Mouse (Mus musculus) adipocyte (in vitro differentiated cells): Measurements from ENCODE around the gene Edem3.
"Not testable (repeated sequence)": the region's sequence is repeated elsewhere in the genome, so short reads cannot be mapped to it uniquely, and the experiment has no call there.

Experiments used
- DNase-seq: peaks from one replicate; pipeline ENCODE4 v3.0.0-alpha.2; 2016; ENCODE audit warnings: low spot score

The Edem3 gene

GRCm38 (mm10) chr1:151749894-151750293 is 5.3 kb upstream of the Edem3 start:
- DNase-seq: not testable (repeated sequence)

GRCm38 (mm10) chr1:151752946-151753345 is 2.2 kb upstream of the Edem3 start:
- DNase-seq: no peak

DNA sequence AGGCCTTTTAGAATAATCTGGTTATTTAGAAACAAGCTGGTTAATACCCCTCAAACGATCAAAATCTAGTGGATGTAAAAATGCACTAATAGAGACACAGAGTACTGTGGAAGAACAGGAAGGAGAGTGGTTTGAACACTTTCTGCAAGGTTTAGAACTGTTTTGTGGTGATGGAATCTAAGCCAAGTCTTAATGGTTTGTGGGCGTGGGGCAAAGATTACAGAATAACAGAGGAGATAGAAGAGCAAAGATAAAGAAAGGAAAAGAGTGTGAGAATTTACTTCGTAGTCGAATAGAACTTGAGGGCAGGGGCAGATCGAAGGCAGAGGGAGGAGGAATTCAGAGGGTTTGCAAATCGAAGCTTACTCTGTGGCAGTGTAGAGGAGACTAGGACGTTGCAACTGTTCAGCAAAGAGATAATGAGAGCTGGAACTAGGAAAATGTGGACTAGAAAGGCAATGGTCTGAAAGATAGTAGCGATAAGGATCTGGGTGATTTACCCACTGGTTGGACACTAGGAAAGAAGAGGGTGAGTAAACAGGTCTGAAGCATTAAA is 1.7 kb upstream of the Edem3 start:
- no peak for DNase-seq

- peak; percentile 19 for DNase-seq
Measured at GRCm38 (mm10) chr1:151754028-151754489, 1.1 kb upstream of the Edem3 start.

DNA sequence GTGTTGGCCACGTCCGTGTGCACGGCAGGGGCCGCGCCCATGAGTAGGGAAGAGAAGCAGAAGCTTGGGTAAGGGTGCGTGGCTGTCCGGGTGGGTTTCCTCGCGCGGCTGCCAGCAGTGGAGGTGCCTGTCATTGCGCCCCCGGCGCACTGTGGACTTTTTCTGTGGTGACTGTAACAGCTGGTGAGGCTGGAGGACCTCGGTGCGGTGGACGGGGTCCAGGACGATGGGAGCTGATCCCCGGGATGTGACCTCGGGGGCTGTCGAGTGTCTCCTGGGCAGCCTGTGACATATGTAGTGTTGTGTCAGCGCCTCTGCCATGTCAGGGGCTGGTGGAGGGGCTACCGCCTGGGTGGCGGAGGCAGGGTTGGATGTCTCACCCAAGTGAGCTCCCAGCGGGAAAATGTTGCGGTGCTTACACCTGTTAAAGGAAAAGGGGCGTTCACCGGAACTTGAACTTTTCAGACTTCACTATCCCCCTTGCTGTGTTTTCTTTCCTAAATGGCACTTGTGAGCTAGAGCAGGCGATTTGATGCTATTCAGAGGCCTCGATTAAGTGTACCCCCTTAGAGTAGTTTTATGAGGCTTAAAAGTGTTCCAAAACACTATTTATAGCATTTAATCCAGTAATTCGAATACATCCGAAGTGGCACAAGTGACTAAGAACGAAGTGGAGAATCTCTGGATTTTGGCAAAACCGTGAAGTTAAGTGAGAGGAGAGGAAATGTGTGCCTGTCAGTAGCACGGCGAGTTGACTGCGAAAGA is 671 bp downstream of the Edem3 start:
- DNase-seq: no peak

- DNase-seq: no peak
Measured at GRCm38 (mm10) chr1:151756425-151756728, 1.2 kb downstream of the Edem3 start.

- no peak for DNase-seq
Measured at GRCm38 (mm10) chr1:151758301-151758700, 3.1 kb downstream of the Edem3 start.

DNA sequence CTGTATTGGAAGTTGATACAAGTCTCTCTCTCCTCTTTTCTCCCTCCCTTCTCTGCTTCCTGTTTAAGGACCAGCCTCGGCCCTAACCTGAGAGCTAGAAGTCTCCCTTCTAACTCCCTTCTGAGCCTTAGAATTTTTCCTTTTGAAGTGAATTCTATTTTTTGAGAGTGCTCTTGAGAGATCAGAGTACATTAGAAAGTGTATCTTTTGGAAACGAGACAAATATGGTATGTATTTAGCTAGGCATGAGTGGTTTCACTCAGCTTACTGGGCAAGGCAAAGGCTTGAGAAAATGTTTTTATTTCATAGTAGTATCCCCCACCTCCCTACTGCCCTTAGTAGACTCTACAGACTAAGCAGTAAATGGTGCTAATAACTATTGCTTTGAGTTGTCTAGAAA is 3.8 kb downstream of the Edem3 start:
- DNase-seq: no peak

GRCm38 (mm10) chr1:151764236-151764635 is 9.1 kb downstream of the Edem3 start:
- DNase-seq: no peak

DNA sequence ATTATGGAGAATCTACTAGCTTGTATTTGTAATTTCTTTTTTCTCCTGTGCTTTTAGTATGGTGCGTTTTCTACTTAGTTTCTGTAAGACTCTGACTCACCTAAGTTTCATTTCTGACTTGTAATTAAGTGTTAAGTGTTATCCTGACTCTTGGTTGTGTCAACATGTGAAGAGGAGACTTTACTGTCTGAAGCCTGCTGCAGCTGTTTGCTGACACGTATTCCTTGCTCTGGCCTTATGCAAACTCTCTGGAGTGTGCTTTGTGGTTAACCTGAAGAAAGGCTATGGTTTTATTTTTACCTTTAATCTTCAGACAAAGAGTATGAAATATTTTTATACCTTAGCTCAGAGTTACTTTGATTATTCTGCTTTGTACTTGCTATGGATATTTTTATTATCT is 11.0 kb downstream of the Edem3 start:
- DNase-seq: no peak

- DNase-seq: peak; percentile 27
Measured at GRCm38 (mm10) chr1:151766976-151767654, 11.9 kb downstream of the Edem3 start.

DNA sequence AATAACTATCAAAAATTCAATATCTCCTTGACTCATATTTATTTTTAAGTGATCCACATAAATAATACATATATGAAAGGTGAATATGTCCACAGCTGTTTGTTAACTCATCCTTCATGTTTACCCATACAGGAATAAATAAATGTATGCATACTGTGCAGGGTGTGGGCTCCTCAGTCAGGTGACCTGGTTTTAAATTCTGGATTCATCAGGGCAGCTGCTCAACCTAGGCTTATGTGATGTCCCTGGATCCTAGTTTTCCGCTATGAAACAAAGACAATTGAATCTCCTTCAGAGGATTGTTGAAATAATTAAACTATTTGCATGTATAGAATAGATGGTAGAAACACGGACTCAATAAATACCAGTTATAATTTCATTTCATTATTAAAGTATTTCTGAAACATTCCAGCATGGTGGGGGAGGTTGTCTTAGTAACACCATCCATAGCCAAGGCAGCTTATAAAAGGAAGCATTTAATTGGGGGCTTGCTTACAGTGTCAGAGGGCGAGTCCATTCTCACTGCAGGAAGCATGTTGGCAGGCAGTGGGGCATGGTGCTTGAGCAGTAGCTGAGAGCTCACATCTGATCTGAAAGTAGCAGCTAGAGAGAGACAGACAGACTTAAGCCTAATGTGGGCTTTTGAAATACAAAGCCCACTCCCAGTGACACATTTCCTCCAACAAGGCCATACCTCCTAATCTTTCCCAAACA is 14.2 kb downstream of the Edem3 start:
- DNase-seq: no peak

DNA sequence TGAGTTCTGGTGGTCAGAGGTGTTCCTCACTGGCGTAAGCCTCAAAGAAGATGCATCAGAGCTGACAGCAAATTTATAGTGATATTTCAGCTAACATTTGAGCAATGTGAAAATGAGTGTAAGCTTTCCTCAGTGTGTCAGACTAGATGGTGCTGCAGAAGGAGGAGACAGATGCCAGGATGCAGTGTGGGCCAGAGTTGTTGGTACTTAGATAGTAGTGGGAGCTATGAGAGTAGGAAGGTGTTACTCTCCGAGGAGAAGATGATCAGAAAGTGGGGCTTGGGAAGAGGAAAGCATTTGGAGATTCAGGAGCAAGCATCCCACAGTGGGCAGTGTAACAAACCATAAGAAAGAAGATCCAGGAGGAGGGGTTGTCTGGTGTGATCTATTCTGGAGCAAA is 22.4 kb downstream of the Edem3 start:
- no peak for DNase-seq

DNA sequence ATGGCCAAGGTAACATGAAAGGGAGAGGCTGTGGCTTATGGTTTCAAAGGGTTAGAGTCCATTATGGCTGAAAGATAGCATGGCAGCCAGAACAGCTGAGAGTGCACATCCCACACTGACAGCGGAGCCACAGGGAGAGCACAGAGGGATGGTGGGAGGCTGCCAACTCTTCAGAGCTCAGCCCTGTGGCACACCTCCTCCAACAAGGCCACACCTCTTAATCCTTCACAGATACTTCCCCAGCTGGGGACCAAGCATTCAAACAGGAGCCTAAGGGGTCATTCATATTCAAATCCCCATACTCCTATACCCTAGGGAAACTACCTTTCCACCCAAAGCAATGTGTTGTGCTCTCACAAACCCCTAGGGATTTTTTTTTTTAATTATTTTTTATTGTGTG is 23.4 kb downstream of the Edem3 start:
- no peak for DNase-seq

GRCm38 (mm10) chr1:151779306-151779705 is 24.1 kb downstream of the Edem3 start:
- no peak for DNase-seq

- DNase-seq: no peak
Measured at GRCm38 (mm10) chr1:151781447-151781846, 26.3 kb downstream of the Edem3 start.

DNA sequence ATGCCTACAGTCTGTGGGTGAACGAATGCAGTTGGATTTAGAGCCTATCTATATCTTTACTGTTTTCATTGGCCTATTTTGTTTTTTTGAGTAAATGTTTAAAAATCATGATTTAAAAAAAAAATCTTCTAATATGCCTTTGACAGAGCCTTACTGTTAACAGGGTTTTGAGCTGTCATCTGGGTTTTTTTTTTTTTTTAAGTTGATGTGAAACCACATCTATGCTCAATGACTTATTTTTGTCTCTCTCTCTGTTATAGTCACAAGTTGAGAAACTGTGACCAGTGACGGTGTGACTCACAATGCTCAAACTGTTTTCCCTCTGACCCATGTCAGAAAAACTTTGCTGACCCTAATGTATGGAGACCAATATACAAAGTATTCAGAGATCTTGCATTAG is 28.2 kb downstream of the Edem3 start:
- DNase-seq: no peak

GRCm38 (mm10) chr1:151786406-151786805 is 31.2 kb downstream of the Edem3 start:
- DNase-seq: no peak

- no peak for DNase-seq
Measured at GRCm38 (mm10) chr1:151789136-151789535, 34.0 kb downstream of the Edem3 start.

DNA sequence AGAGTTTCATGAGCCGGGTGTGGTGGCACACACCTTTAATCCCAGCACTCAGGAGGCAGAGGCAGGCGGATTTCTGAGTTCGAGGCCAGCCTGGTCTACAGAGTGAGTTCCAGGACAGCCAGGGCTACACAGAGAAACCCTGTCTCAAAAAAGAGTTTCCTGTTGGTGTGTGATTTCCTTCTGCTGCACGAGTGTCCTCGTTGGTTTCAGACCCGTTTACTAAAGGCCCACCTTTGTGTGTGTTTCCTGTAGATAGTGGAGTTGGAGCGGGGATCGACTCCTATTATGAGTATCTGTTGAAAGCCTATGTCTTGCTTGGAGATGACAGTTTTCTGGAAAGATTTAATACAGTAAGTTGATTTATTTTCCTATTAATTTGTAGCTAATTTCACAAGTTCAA is 36.9 kb downstream of the Edem3 start:
- not testable (repeated sequence) for DNase-seq

- not testable (repeated sequence) for DNase-seq
Measured at GRCm38 (mm10) chr1:151802795-151803194, 47.6 kb downstream of the Edem3 start.

GRCm38 (mm10) chr1:151807286-151807685 is 52.1 kb downstream of the Edem3 start:
- DNase-seq: no peak
